Mouse (Mus musculus): ENCODE results near the gene Gng12. TPM values are rescaled to one million over a fixed set of nuclear protein-coding genes. Genes with fewer than 3 reads are reported as not detected.

Gene Gng12
- polyA plus RNA-seq, 1 experiment from 2014 or later: 165 TPM

GRCm38 (mm10) chr6:66989518-66989917 lies 93.3 kb downstream of the Gng12 start:
- Histone ChIP-seq H3K4me3 (ENCODE audit: low read length) (no peak overlapping the region), H3K27me3 (replicated peaks; ENCODE audit: control insufficient read depth, insufficient read depth, low read length) (no peaks in the 10 kb centered on the region), H3K36me3 (ENCODE audit: control insufficient read depth, insufficient read depth, low read length) (no peaks in the 10 kb centered on the region), H3K27ac (ENCODE audit: low read length) (no peak overlapping the region), H3K9me3 (ENCODE audit: control insufficient read depth, low read length) (no peaks in the 10 kb centered on the region), H3K4me2 (ENCODE audit: low read depth, low read length) (no peak overlapping the region), H3K9ac (ENCODE audit: low read depth, low read length) (no peak overlapping the region), H3K4me1 (ENCODE audit: control insufficient read depth, insufficient read depth, low read length) (peaks cover 10% of the 10 kb centered on the region; the same call in 1 of the 2 replicates)
- 67% methylated on average over 3 of the region's 3 CpGs for WGBS
- ATAC-seq: no peak

- WGBS: 60% methylated on average over 9 of the region's 9 CpGs
Observed at GRCm38 (mm10) chr6:66992232-66992631, 96.0 kb downstream of the Gng12 start.

GRCm38 (mm10) chr6:66992786-66993185 lies 96.6 kb downstream of the Gng12 start:
- no peak for ATAC-seq
- 91% methylated on average over 8 of the region's 8 CpGs for WGBS

More at GRCm38 (mm10) chr6:66992232-66992631, 96.0 kb downstream of the Gng12 start:
- no peak overlapping the region for H3K4me2 ChIP-seq (ENCODE audit: low read depth, low read length)
- H3K27ac ChIP-seq (ENCODE audit: low read length): no peak overlapping the region
- no peak for ATAC-seq
- H3K4me1 ChIP-seq (ENCODE audit: control insufficient read depth, insufficient read depth, low read length): 0 out of 2 replicates have a peak, but pooled peaks cover 4% of the 10 kb centered on the region
- no peaks in the 10 kb centered on the region for H3K9me3 ChIP-seq (ENCODE audit: control insufficient read depth, low read length)
- H3K27me3 ChIP-seq (replicated peaks; ENCODE audit: control insufficient read depth, insufficient read depth, low read length): no peaks in the 10 kb centered on the region
- H3K36me3 ChIP-seq (ENCODE audit: control insufficient read depth, insufficient read depth, low read length): no peaks in the 10 kb centered on the region
- no peak overlapping the region for H3K9ac ChIP-seq (ENCODE audit: low read depth, low read length)
- H3K4me3 ChIP-seq (ENCODE audit: low read length): no peak overlapping the region

GRCm38 (mm10) chr6:66994981-66995380 lies 98.8 kb downstream of the Gng12 start:
- no peak overlapping the region for H3K4me3 ChIP-seq (ENCODE audit: low read length)
- no peak overlapping the region for H3K27ac ChIP-seq (ENCODE audit: low read length)
- ATAC-seq: no peak
- no peaks in the 10 kb centered on the region for H3K36me3 ChIP-seq (ENCODE audit: control insufficient read depth, insufficient read depth, low read length)
- WGBS: 95% methylated on average over 8 of the region's 8 CpGs
- no peak overlapping the region for H3K4me2 ChIP-seq (ENCODE audit: low read depth, low read length)
- no peaks in the 10 kb centered on the region for H3K9me3 ChIP-seq (ENCODE audit: control insufficient read depth, low read length)
- H3K9ac ChIP-seq (ENCODE audit: low read depth, low read length): no peak overlapping the region
- H3K27me3 ChIP-seq (replicated peaks; ENCODE audit: control insufficient read depth, insufficient read depth, low read length): no peaks in the 10 kb centered on the region
- no peaks in the 10 kb centered on the region for H3K4me1 ChIP-seq (ENCODE audit: control insufficient read depth, insufficient read depth, low read length)

More at GRCm38 (mm10) chr6:66992786-66993185, 96.6 kb downstream of the Gng12 start:
- Histone ChIP-seq H3K4me3 (ENCODE audit: low read length) (no peak overlapping the region), H3K9ac (ENCODE audit: low read depth, low read length) (no peak overlapping the region), H3K4me1 (ENCODE audit: control insufficient read depth, insufficient read depth, low read length) (0 out of 2 replicates have a peak, but pooled peaks cover 4% of the 10 kb centered on the region), H3K9me3 (ENCODE audit: control insufficient read depth, low read length) (no peaks in the 10 kb centered on the region), H3K27ac (ENCODE audit: low read length) (no peak overlapping the region), H3K27me3 (replicated peaks; ENCODE audit: control insufficient read depth, insufficient read depth, low read length) (no peaks in the 10 kb centered on the region), H3K4me2 (ENCODE audit: low read depth, low read length) (no peak overlapping the region), H3K36me3 (ENCODE audit: control insufficient read depth, insufficient read depth, low read length) (no peaks in the 10 kb centered on the region)

GRCm38 (mm10) chr6:66995825-66996224 lies 99.6 kb downstream of the Gng12 start:
- no peaks in the 10 kb centered on the region for H3K4me1 ChIP-seq (ENCODE audit: control insufficient read depth, insufficient read depth, low read length)
- H3K36me3 ChIP-seq (ENCODE audit: control insufficient read depth, insufficient read depth, low read length): no peaks in the 10 kb centered on the region
- H3K9me3 ChIP-seq (ENCODE audit: control insufficient read depth, low read length): no peaks in the 10 kb centered on the region
- no peak overlapping the region for H3K27ac ChIP-seq (ENCODE audit: low read length)
- H3K4me2 ChIP-seq (ENCODE audit: low read depth, low read length): no peak overlapping the region
- no peak overlapping the region for H3K9ac ChIP-seq (ENCODE audit: low read depth, low read length)
- H3K27me3 ChIP-seq (replicated peaks; ENCODE audit: control insufficient read depth, insufficient read depth, low read length): no peaks in the 10 kb centered on the region
- 95% methylated on average over 1 of the region's 1 CpGs for WGBS
- no peak overlapping the region for H3K4me3 ChIP-seq (ENCODE audit: low read length)
- ATAC-seq: no peak

- Histone ChIP-seq H3K4me2 (ENCODE audit: low read depth, low read length) (no peak overlapping the region), H3K27ac (ENCODE audit: low read length) (no peak overlapping the region), H3K9me3 (ENCODE audit: control insufficient read depth, low read length) (no peaks in the 10 kb centered on the region), H3K4me3 (ENCODE audit: low read length) (no peak overlapping the region), H3K27me3 (replicated peaks; ENCODE audit: control insufficient read depth, insufficient read depth, low read length) (no peaks in the 10 kb centered on the region), H3K36me3 (ENCODE audit: control insufficient read depth, insufficient read depth, low read length) (no peaks in the 10 kb centered on the region), H3K9ac (ENCODE audit: low read depth, low read length) (no peak overlapping the region), H3K4me1 (ENCODE audit: control insufficient read depth, insufficient read depth, low read length) (no peaks in the 10 kb centered on the region)
- WGBS: 90% methylated on average over 1 of the region's 1 CpGs
- ATAC-seq: no peak
Observed at GRCm38 (mm10) chr6:66996257-66996656, 100.1 kb downstream of the Gng12 start.

- Histone ChIP-seq H3K9me3 (ENCODE audit: control insufficient read depth, low read length) (no peaks in the 10 kb centered on the region), H3K9ac (ENCODE audit: low read depth, low read length) (no peak overlapping the region), H3K4me2 (ENCODE audit: low read depth, low read length) (no peak overlapping the region), H3K27ac (ENCODE audit: low read length) (no peak overlapping the region), H3K36me3 (ENCODE audit: control insufficient read depth, insufficient read depth, low read length) (no peaks in the 10 kb centered on the region), H3K27me3 (replicated peaks; ENCODE audit: control insufficient read depth, insufficient read depth, low read length) (no peaks in the 10 kb centered on the region), H3K4me1 (ENCODE audit: control insufficient read depth, insufficient read depth, low read length) (no peaks in the 10 kb centered on the region), H3K4me3 (ENCODE audit: low read length) (no peak overlapping the region)
- ATAC-seq: no peak
- 92% methylated on average over 2 of the region's 2 CpGs for WGBS
Observed at GRCm38 (mm10) chr6:66998645-66999044, 102.4 kb downstream of the Gng12 start.

GRCm38 (mm10) chr6:66999800-67000199 lies 103.6 kb downstream of the Gng12 start:
- ATAC-seq: no peak
- Histone ChIP-seq H3K27ac (ENCODE audit: low read length) (no peak overlapping the region), H3K9me3 (ENCODE audit: control insufficient read depth, low read length) (no peaks in the 10 kb centered on the region), H3K4me2 (ENCODE audit: low read depth, low read length) (no peak overlapping the region), H3K36me3 (ENCODE audit: control insufficient read depth, insufficient read depth, low read length) (no peaks in the 10 kb centered on the region), H3K4me3 (ENCODE audit: low read length) (no peak overlapping the region), H3K27me3 (replicated peaks; ENCODE audit: control insufficient read depth, insufficient read depth, low read length) (no peaks in the 10 kb centered on the region), H3K9ac (ENCODE audit: low read depth, low read length) (no peak overlapping the region), H3K4me1 (ENCODE audit: control insufficient read depth, insufficient read depth, low read length) (no peaks in the 10 kb centered on the region)

GRCm38 (mm10) chr6:67009888-67010287 lies 113.7 kb downstream of the Gng12 start:
- 82% methylated on average over 3 of the region's 3 CpGs for WGBS
- no peak overlapping the region for H3K27ac ChIP-seq (ENCODE audit: low read length)
- no peaks in the 10 kb centered on the region for H3K27me3 ChIP-seq (replicated peaks; ENCODE audit: control insufficient read depth, insufficient read depth, low read length)
- no peak overlapping the region for H3K4me3 ChIP-seq (ENCODE audit: low read length)
- no peak for ATAC-seq
- no peak overlapping the region for H3K9ac ChIP-seq (ENCODE audit: low read depth, low read length)
- no peaks in the 10 kb centered on the region for H3K36me3 ChIP-seq (ENCODE audit: control insufficient read depth, insufficient read depth, low read length)
- peaks cover 19% of the 10 kb centered on the region for H3K4me1 ChIP-seq (ENCODE audit: control insufficient read depth, insufficient read depth, low read length)
- no peak overlapping the region for H3K4me2 ChIP-seq (ENCODE audit: low read depth, low read length)
- H3K9me3 ChIP-seq (ENCODE audit: control insufficient read depth, low read length): no peaks in the 10 kb centered on the region
